Mouse (Mus musculus) gastrocnemius, postnatal 36 days (tissue): ENCODE measurements at regions not wholly inside any gene's neighbourhood (a gene's known extent, or its start where the extent isn't known, plus 50 kb on each side); places are given as distances from the start of the nearest gene placed in this dataset.

Experiments
- DNase-seq, 2 experiments: peaks; one replicate each; pipeline ENCODE4 v3.0.0; 2022
- intact Hi-C: fragments of 180-260 bp; cut with DNase I; formaldehyde crosslinking; loops from one replicate; pipeline ENCODE4 v1.15.1; 2025

- no peak for DNase-seq
- intact Hi-C loops = no loop called here
Observed at GRCm38 (mm10) chr16:85743022-85743421, 59.9 kb downstream of the Adamts1 start.

- no peak for DNase-seq
- intact Hi-C loops = no loop called here
Observed at GRCm38 (mm10) chr16:85738606-85739195, 64.2 kb downstream of the Adamts1 start.

GRCm38 (mm10) chr16:85728026-85728425 is 74.9 kb downstream of the Adamts1 start:
- intact Hi-C loops = no loop called here
- DNase-seq = no peak

- no peak for DNase-seq
- intact Hi-C loops = no loop called here
Observed at GRCm38 (mm10) chr16:85721968-85722367, 80.9 kb downstream of the Adamts1 start.

GRCm38 (mm10) chr16:85712291-85712690 is 90.6 kb downstream of the Adamts1 start:
- no peak for DNase-seq
- intact Hi-C loops = no loop called here

- intact Hi-C loops = no loop called here
- DNase-seq = no peak
Observed at GRCm38 (mm10) chr16:85704254-85705020, 98.5 kb downstream of the Adamts1 start.

- DNase-seq = no peak
- intact Hi-C loops = no loop called here
Observed at GRCm38 (mm10) chr16:85702889-85703480, 99.9 kb downstream of the Adamts1 start.

- intact Hi-C loops = no loop called here
- DNase-seq = no peak
Observed at GRCm38 (mm10) chr16:85699329-85699728, 103.6 kb downstream of the Adamts1 start.

- DNase-seq = no peak
- intact Hi-C loops = no loop called here
Observed at GRCm38 (mm10) chr16:85682721-85683120, 120.2 kb downstream of the Adamts1 start.

GRCm38 (mm10) chr16:85680351-85680750 is 122.6 kb downstream of the Adamts1 start:
- no peak for DNase-seq
- intact Hi-C loops = no loop called here

GRCm38 (mm10) chr16:85678781-85679180 is 124.1 kb downstream of the Adamts1 start:
- DNase-seq = no peak

GRCm38 (mm10) chr16:85678228-85678627 is 124.7 kb downstream of the Adamts1 start:
- intact Hi-C loops = loop anchor here (5.0 to 10.0 kb wide), 2 partner anchors 153 to 721 kb away; no protein-coding TSS in a partner anchor
- DNase-seq = no peak

More at GRCm38 (mm10) chr16:85678781-85679180, 124.1 kb downstream of the Adamts1 start:
- intact Hi-C loops = loop anchor here (5.0 to 10.0 kb wide), 2 partner anchors 154 to 721 kb away; no protein-coding TSS in a partner anchor

GRCm38 (mm10) chr16:85677027-85677426 is 123.8 kb upstream of the Cyyr1 start:
- DNase-seq = no peak
- intact Hi-C loops = loop anchor here (5.0 to 10.0 kb wide), 2 partner anchors 152 to 720 kb away; no protein-coding TSS in a partner anchor

- DNase-seq = no peak
- intact Hi-C loops = no loop called here
Observed at GRCm38 (mm10) chr16:85668767-85669166, 115.6 kb upstream of the Cyyr1 start.

- intact Hi-C loops = no loop called here
- DNase-seq = no peak
Observed at GRCm38 (mm10) chr16:85667790-85668189, 114.6 kb upstream of the Cyyr1 start.

- intact Hi-C loops = no loop called here
- no peak for DNase-seq
Observed at GRCm38 (mm10) chr16:85649516-85649915, 96.3 kb upstream of the Cyyr1 start.

- DNase-seq = no peak
- intact Hi-C loops = no loop called here
Observed at GRCm38 (mm10) chr16:85640992-85641391, 87.8 kb upstream of the Cyyr1 start.

- intact Hi-C loops = no loop called here
- DNase-seq = no peak
Observed at GRCm38 (mm10) chr16:85637079-85637478, 83.9 kb upstream of the Cyyr1 start.

- intact Hi-C loops = no loop called here
- DNase-seq = no peak
Observed at GRCm38 (mm10) chr16:85629738-85630137, 76.5 kb upstream of the Cyyr1 start.

GRCm38 (mm10) chr16:85624505-85624904 is 71.3 kb upstream of the Cyyr1 start:
- intact Hi-C loops = no loop called here
- DNase-seq = no peak

GRCm38 (mm10) chr16:85604089-85604488 is 50.9 kb upstream of the Cyyr1 start:
- no peak for DNase-seq
- intact Hi-C loops = no loop called here
